Mouse (Mus musculus) embryonic fibroblast, embryonic 13.5 days (primary cell): ENCODE measurements around the gene Tk1.

Experiments
- CTCF ChIP-seq: IDR thresholded peaks from 2 replicates; pipeline ENCODE4 v1.5.1; 2011; ENCODE audit warnings: mild to moderate bottlenecking, control low read depth, low read length, moderate library complexity, borderline replicate concordance; ENCODE audit not compliant: insufficient read depth
- POLR2A ChIP-seq: IDR thresholded peaks from 2 replicates; pipeline ENCODE4 v1.6.1; 2011; ENCODE audit warnings: low read depth, mild to moderate bottlenecking, control low read depth, low read length, moderate library complexity

- TF ChIP-seq CTCF (no peak), POLR2A (no peak)
Observed at GRCm38 (mm10) chr11:117796954-117797353, 28.9 kb downstream of the Tk1 start.
